Comparison of ENCODE assay signal across 31 mouse cellular contexts in genomic region chr9:5663886-5664285, GRCm38 (mm10).
"Had no signal": no experiment of that assay in that cellular context is flagged by ENCODE, and none has a peak within 500 bp of the region (broad histone marks: within the 10 kb centered on the region; RNA-seq: fewer than 3 reads in every experiment).

No protein-coding gene starts in this region.

- H3K4me1 ChIP-seq: limb, embryonic 10.5 days; limb, embryonic 12.5 days; limb, embryonic 13.5 days; limb, embryonic 15.5 days; liver, embryonic 12.5 days; liver, embryonic 13.5 days; liver, embryonic 15.5 days; lung, embryonic 15.5 days; megakaryocyte, embryonic 14.5 days; midbrain, embryonic 10.5 days; midbrain, embryonic 12.5 days; midbrain, embryonic 13.5 days; midbrain, embryonic 15.5 days; neural tube, embryonic 12.5 days had no signal

- H3K4me2 ChIP-seq: limb, embryonic 12.5 days; limb, embryonic 13.5 days; limb, embryonic 15.5 days; liver, embryonic 11.5 days; liver, embryonic 12.5 days; liver, embryonic 13.5 days; liver, embryonic 15.5 days; lung, embryonic 14.5 days; lung, embryonic 15.5 days; midbrain, embryonic 11.5 days; midbrain, embryonic 12.5 days; midbrain, embryonic 13.5 days; midbrain, embryonic 15.5 days; neural tube, embryonic 12.5 days had no signal

- H3K9ac ChIP-seq: limb, embryonic 12.5 days; limb, embryonic 13.5 days; limb, embryonic 15.5 days; liver, embryonic 12.5 days; liver, embryonic 13.5 days; liver, embryonic 14.5 days; liver, embryonic 15.5 days; liver, postnatal 0 days; lung, embryonic 14.5 days; lung, embryonic 15.5 days; midbrain, embryonic 12.5 days; midbrain, embryonic 13.5 days; midbrain, embryonic 15.5 days; neural tube, embryonic 12.5 days had no signal

- DNase-seq: left cerebral cortex, postnatal 4 days; liver; liver, embryonic 13.5 days; liver, postnatal 0 days; lung, adult 18-20 months; lung, embryonic 14.5 days; lung, postnatal 10 days; lung, postnatal 14 days; lung, postnatal 36 days; lung, postnatal 4 days; midbrain, embryonic 14.5 days had no signal

- ATAC-seq: liver, embryonic 12.5 days; liver, postnatal 0 days; lung, postnatal 0 days; midbrain, embryonic 13.5 days; midbrain, embryonic 15.5 days; midbrain, embryonic 16.5 days had no signal

- H3K36me3 ChIP-seq: limb, embryonic 10.5 days; limb, embryonic 12.5 days; limb, embryonic 13.5 days; limb, embryonic 15.5 days; liver, embryonic 12.5 days; liver, embryonic 13.5 days; liver, embryonic 15.5 days; lung, embryonic 15.5 days; midbrain, embryonic 10.5 days; midbrain, embryonic 12.5 days; midbrain, embryonic 13.5 days; midbrain, embryonic 15.5 days; neural tube, embryonic 12.5 days had no signal

- H3K4me3 ChIP-seq: limb, embryonic 10.5 days; limb, embryonic 12.5 days; limb, embryonic 13.5 days; limb, embryonic 15.5 days; liver, embryonic 12.5 days; liver, embryonic 13.5 days; liver, embryonic 15.5 days; lung, embryonic 15.5 days; megakaryocyte, embryonic 14.5 days; midbrain, embryonic 10.5 days; midbrain, embryonic 12.5 days; midbrain, embryonic 13.5 days; midbrain, embryonic 15.5 days; myocyte; neural tube, embryonic 12.5 days had no signal

- H3K27me3 ChIP-seq: limb, embryonic 12.5 days; limb, embryonic 13.5 days; limb, embryonic 15.5 days; liver, embryonic 12.5 days; liver, embryonic 13.5 days; liver, embryonic 15.5 days; lung, embryonic 15.5 days; megakaryocyte, embryonic 14.5 days; midbrain, embryonic 12.5 days; midbrain, embryonic 13.5 days; midbrain, embryonic 15.5 days; neural tube, embryonic 12.5 days had no signal

- H3K9me3 ChIP-seq: limb, embryonic 10.5 days; limb, embryonic 15.5 days; liver, embryonic 12.5 days; liver, embryonic 13.5 days; liver, embryonic 15.5 days; lung, embryonic 15.5 days; megakaryocyte, embryonic 14.5 days; midbrain, embryonic 12.5 days; midbrain, embryonic 15.5 days; neural tube, embryonic 12.5 days had no signal

- H3K27ac ChIP-seq: limb, embryonic 10.5 days; limb, embryonic 12.5 days; limb, embryonic 13.5 days; limb, embryonic 15.5 days; liver, embryonic 12.5 days; liver, embryonic 13.5 days; liver, embryonic 14.5 days; liver, embryonic 15.5 days; lung, embryonic 15.5 days; macrophage; midbrain, embryonic 10.5 days; midbrain, embryonic 12.5 days; midbrain, embryonic 13.5 days; midbrain, embryonic 15.5 days; neural tube, embryonic 12.5 days had no signal
